Mouse (Mus musculus) cerebral cortex, adult 2 months (tissue): ENCODE data around the gene Prg4.

Experiments used
- WGBS: fragments of 180-500 bp; shearing (Covaris S2); methylation state at CpG from one replicate; pipeline ENCODE4 v1.1.7; 2018; 5-methylcytosine and 5-hydroxymethylcytosine counted together

Gene Prg4

DNA sequence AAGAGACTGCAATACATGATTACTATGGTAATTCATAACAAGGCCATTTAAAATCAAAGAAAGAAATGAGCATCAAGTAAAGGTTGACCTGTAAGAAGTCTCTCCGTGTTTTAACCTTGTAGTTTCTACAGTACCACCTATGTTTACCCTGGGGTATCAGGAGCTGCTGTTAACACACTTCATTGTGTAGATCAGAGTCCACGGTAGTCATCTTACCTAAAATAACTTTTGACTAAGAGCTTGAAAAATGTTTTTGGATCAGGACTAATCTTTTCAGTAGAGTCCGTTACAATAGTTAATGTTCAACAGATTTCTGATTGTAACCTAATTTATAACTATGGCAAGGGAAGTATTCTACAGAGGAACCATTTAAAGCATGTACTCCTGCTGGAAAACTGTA lies 61.4 kb downstream of the Prg4 start:
- 86% methylated on average over 3 of the region's 3 CpGs for WGBS

DNA sequence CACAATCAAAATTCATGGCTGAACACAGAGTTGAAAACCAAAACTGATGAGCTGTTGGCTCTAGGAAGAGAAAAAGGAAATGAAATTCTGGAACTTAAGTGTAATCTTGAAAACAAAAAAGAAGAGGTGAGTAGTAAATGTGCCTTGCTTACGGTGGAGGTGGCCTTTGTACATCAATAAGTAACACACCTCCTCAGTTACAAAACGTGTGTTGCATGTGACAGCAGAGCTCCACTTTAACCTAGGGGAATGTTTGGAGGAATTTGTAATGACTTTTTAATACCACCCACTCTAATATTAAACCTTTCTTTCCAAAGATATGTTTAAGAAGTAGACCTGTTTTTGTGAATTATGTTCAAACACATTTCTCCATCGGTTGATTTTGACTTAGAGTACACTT lies 62.1 kb downstream of the Prg4 start:
- 88% methylated on average over 3 of the region's 3 CpGs for WGBS
